Mouse (Mus musculus): ENCODE measurements around the gene Cby1. TPM values are rescaled to one million over a fixed set of nuclear protein-coding genes. Genes with fewer than 3 reads are reported as not detected.

The Cby1 gene
- polyA plus RNA-seq, 3 experiments from 2014 or later: 15.7 to 18.3 (median 16.8) TPM

GRCm38 (mm10) chr15:79708229-79708822 is 49.3 kb downstream of the Cby1 start:
- no peak for ATAC-seq

DNA sequence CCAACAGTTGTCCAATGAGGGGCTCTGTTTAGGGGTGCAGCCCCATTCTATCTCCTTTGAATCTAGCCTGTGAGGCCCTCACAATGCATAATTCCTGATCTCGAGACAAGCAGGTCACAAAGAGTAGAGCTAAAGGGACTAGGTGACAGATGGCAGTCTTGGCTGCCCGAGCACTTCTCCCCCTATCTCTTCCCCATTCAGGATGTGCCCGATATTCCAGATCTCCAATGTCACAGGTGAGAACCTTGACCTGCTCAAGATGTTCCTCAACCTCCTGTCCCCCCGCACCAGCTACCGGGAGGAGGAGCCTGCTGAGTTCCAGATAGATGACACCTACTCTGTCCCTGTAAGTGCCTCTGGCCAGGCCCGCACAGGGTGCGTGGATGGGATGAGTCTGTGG is 56.6 kb downstream of the Cby1 start:
- no peak for ATAC-seq

DNA sequence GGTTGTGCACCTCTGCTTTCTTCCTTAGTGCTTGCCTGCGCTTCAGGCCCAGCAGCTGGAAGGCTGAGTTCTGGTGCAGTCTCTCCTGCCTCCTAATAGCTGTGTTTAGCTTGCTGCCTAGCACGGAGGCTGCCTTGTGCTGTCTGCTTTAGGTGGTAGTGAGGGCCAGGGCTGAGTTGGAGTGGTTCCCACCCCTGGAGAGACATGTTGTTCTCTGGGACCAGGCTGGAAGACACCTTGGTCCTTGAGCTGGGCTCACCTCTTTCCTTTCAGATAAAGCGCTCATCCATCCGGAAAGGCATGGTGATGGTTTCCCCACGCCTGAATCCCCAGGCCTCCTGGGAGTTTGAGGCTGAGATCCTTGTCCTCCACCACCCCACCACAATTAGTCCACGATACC is 57.7 kb downstream of the Cby1 start:
- ATAC-seq: no peak

Other genes with a start within 250 kb of the Cby1 start
- 1 to 10 TPM; 4.2 to 6.5 (median 4.4) TPM for gene Csnk1e, start 203.6 kb upstream of the Cby1 start, polyA plus RNA-seq (2017; shearing (Covaris generic))
- gene Kcnj4, start 154.0 kb upstream of the Cby1 start, polyA plus RNA-seq (2017; shearing (Covaris generic)): not detected
- 1 to 10 TPM in 1 of 3 experiments, under 1 TPM in 2; 0.40 to 1.8 (median 0.42) TPM for gene Kdelr3, start 142.8 kb upstream of the Cby1 start, polyA plus RNA-seq (2017; shearing (Covaris generic))
- 10 to 100 TPM; 30.6 to 34.4 (median 33.2) TPM for gene Ddx17, start 112.5 kb upstream of the Cby1 start, polyA plus RNA-seq (2017; shearing (Covaris generic))
- gene Dmc1, start 54.1 kb upstream of the Cby1 start, polyA plus RNA-seq (2017; shearing (Covaris generic)): not detected
- gene Fam227a, start 243 bp upstream of the Cby1 start, polyA plus RNA-seq (2017; shearing (Covaris generic)): under 1 TPM in 2 of 3 experiments, not detected in 1; 0.26 to 0.75 TPM
- 100 to 1,000 TPM; 185 to 255 (median 187) TPM for gene Tomm22, start 11.7 kb downstream of the Cby1 start, polyA plus RNA-seq (2017; shearing (Covaris generic))
- 1 to 10 TPM; 3.3 to 4.6 (median 4.1) TPM for gene Josd1, start 28.7 kb downstream of the Cby1 start, polyA plus RNA-seq (2017; shearing (Covaris generic))
- gene Gtpbp1, start 31.6 kb downstream of the Cby1 start, polyA plus RNA-seq (2017; shearing (Covaris generic)): 10 to 100 TPM; 18.7 to 22.5 (median 21.5) TPM
- gene Sun2, start 83.3 kb downstream of the Cby1 start, polyA plus RNA-seq (2017; shearing (Covaris generic)): 10 to 100 TPM; 10.5 to 15.4 (median 12.4) TPM
- gene Dnal4, start 118.7 kb downstream of the Cby1 start, polyA plus RNA-seq (2017; shearing (Covaris generic)): 1 to 10 TPM; 6.5 to 9.4 (median 8.6) TPM
- gene Nptxr, start 145.6 kb downstream of the Cby1 start, polyA plus RNA-seq (2017; shearing (Covaris generic)): 1 to 10 TPM in 1 of 3 experiments, under 1 TPM in 1, not detected in 1; 0.15 to 1.1 TPM
- gene Npcd, start 175.0 kb downstream of the Cby1 start, polyA plus RNA-seq (2017; shearing (Covaris generic)): not detected
- 10 to 100 TPM; 10.5 to 13.1 (median 10.9) TPM for gene Cbx6, start 175.5 kb downstream of the Cby1 start, polyA plus RNA-seq (2017; shearing (Covaris generic))
- gene Apobec3, start 232.5 kb downstream of the Cby1 start, polyA plus RNA-seq (2017; shearing (Covaris generic)): 100 to 1,000 TPM; 509 to 683 (median 543) TPM

All from inflammation-experienced regulatory T-cells, adult 6 months (primary cell).